Mouse (Mus musculus) layer of hippocampus, adult 2 months (tissue): ENCODE data around the gene Copg2. TPM values are rescaled to one million over a fixed set of nuclear protein-coding genes. Genes with fewer than 3 reads are reported as not detected.

Experiments used
- DNase-seq, 2 experiments: peaks; one replicate each; pipeline ENCODE4 v3.0.0; 2022; ENCODE audit warnings: low spot score in 2 of 2
- H3K27ac ChIP-seq: fragments of 200-600 bp; 2 replicates; pipeline ENCODE4 v1.8.1; 2022
- H3K4me3 ChIP-seq: fragments of 200-600 bp; 2 replicates; pipeline ENCODE4 v1.8.1; 2022; ENCODE audit warnings: mild to moderate bottlenecking
- CTCF ChIP-seq: fragments of 200-600 bp; conservative IDR thresholded peaks from 2 replicates; pipeline ENCODE4 v1.8.1; 2022; ENCODE audit warnings: antibody characterized with exemption, mild to moderate bottlenecking, moderate library complexity
- total RNA-seq, 2 experiments: library from RNA; stranded (reverse); gene quantifications; 2 replicates each; pipeline ENCODE4 v1.2.3; 2021

The Copg2 gene
- total RNA-seq, 2 experiments from 2014 or later = 85.2 to 90.8 TPM

DNA sequence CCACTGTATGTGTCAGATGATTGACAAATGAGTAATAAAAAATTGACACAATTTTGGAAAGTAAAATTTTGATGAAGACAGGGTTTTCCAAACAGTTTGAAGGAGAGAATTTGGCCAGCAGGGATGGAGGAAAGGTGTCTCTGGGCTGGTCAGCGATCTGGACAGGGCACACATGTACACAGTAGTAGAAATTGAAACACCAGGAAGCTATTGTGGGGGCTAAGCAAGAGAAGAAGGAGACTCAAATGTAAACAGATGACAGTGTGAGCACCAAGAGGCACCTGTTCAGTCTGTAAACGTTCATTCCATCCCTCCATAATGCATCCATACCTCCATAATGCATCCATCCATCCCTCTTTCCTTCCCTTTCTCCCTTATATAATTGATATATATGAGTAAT is 145.4 kb downstream of the Copg2 start:
- TF ChIP-seq CTCF = no peak
- DNase-seq = no peak
- Histone ChIP-seq H3K4me3 (no peak overlapping the region), H3K27ac (no peak overlapping the region)

DNA sequence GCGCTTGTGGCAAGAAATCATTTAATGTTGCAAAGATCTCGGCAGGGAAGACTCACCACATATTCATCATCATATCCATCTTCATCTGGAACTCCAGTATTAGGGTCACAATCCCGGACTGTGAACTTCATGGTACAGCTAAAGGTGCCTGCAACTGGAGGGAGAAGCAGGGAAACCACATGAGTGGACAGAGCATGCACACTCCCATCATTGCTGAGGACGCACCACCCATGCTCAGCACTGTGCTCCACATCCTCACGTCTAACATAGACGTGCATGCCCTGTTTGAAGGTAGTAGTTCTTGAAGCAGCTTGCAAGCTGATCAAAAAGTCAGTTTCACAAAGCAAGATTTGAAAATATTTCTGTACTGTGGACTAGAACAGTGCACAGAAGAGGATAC is 146.1 kb downstream of the Copg2 start:
- no peak for TF ChIP-seq CTCF
- DNase-seq = no peak
- no peak overlapping the region for H3K27ac ChIP-seq
- H3K4me3 ChIP-seq = no peak overlapping the region

DNA sequence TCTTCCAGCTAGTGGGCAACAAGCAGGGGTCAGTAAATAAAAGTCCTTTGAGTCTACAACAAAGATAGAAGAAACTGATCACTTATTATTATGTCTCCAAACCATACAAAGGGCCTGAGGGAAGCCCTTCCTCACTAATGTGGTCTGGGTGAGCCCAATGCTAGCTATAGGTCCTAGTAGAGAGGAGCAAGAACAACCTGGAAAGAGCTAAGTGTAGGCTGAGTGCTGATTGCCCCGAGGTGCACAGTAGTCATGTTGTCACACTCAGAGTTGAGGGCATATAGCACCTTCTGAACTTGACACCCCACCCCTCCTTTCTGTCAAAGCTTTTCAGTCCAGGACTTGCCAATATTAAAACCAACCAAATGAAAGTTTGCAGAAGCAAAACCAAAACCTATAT is 146.7 kb downstream of the Copg2 start:
- H3K4me3 ChIP-seq = no peak overlapping the region
- TF ChIP-seq CTCF = no peak
- no peak for DNase-seq
- H3K27ac ChIP-seq = no peak overlapping the region

DNA sequence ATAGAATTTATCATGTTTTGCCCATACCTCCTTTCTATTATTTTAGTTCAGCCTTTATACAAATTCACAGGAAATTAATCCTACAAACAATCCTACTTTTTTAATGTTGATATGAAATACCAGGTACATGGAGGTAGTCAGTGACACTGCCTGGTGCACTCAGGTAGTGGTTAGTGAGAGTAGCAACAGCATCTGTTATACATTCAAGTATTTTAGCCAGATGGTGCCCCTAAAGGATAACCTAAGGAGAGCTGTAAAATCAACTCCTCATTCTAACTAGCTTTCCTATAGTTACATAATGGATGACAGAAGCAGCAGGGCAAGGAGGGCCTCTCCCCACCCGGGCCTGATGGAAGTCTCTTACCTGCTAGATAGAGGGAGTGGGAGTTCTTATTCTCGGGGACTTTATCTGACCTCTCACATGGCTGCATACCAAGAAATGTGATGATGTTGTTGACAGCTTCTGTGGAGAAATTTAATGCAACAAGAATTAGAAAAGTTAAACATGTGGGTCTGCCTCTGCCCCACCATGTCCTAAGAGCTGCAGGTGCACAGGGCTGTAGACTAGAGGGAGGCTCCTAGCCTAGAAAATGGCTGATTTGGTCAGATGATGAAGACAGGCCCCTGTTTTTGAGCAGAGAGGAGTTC is 147.4 kb downstream of the Copg2 start:
- Histone ChIP-seq H3K27ac (no peak overlapping the region), H3K4me3 (no peak overlapping the region)
- TF ChIP-seq CTCF = no peak
- no peak for DNase-seq

DNA sequence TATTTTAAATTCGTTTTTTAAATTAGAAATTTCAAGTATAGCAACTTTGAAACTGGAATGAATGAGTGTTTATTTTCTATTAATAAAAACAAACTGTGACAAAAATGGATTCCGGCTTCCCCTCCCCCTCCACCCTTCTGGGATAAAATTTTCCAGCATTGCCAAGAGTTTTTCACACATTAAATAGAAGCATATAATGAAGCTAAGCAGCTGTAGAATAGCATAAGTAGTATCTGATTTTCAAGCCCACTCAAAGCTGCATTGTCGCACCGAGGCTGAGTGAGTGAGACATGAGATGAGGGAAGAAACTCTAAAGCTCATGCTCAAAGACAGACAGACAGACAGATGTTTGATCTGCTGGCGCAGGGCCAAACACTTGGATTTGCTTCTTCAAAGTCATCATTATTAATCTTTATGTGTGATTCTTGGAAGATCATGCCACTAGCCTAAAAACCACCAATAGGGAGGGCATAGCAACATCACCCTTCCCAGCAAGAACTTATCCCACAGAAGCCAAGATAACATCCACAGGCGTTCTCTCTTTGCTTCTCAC is 148.2 kb downstream of the Copg2 start:
- peak overlapping the region; percentile 2; the same call in 1 of the 2 replicates for H3K27ac ChIP-seq
- no peak for TF ChIP-seq CTCF
- peak; percentile 41 to 47 for DNase-seq
- no peak overlapping the region for H3K4me3 ChIP-seq

DNA sequence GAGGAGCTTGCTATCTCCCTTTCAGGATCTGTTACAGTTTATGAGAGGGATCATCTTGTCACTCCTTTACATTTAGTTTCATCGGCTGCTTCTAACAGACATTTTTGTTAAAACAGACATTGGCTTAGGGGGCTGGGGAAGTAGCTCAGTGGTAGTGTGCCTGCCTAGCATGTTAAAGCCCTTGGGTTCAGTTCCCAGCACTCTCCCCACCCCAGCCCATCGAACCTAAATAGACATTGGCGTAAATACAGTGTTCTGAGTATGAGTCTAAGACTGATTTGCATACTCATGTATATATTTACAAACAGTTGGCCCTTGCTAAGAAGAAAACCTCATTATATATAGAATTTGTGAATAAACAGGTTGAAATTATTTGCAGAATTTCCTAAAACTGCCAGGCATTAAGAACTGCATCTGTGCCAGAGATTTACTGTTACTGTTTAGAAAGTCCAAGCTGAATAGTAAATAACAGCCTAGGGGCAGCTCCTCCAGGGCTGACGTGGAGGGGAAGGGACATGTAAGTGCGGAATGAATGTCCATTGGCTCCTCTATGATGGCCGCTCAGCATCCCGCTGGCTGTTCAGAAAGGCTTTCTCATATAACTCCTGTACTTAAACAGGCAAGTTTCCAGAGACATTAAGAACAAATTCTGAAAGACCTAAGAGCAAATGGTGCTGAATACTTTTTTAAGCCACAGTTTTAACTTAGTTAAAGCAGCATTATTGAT is 148.8 kb downstream of the Copg2 start:
- no peak for TF ChIP-seq CTCF
- H3K27ac ChIP-seq = no peak overlapping the region
- no peak overlapping the region for H3K4me3 ChIP-seq
- DNase-seq = no peak

DNA sequence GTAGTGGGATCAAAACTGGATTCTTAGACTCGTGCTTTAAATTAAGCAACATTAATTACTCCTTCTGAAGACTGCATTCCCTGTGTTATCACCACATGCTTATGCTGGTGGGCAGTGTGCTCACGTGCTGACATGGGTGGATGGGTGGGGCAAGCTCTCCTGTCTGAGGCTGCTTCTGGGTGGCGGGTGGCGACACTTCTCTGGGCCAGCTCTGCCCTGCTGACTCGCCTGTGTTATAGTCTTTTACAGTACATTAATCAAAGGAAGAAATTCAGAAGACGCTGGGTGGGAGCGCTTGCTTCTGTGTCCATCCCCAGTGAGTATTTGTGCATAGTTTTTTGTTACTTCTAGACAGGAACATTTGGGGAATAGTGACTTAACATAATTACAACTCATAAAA is 151.0 kb downstream of the Copg2 start:
- Histone ChIP-seq H3K27ac (no peak overlapping the region), H3K4me3 (no peak overlapping the region)
- no peak for DNase-seq
- TF ChIP-seq CTCF = no peak

DNA sequence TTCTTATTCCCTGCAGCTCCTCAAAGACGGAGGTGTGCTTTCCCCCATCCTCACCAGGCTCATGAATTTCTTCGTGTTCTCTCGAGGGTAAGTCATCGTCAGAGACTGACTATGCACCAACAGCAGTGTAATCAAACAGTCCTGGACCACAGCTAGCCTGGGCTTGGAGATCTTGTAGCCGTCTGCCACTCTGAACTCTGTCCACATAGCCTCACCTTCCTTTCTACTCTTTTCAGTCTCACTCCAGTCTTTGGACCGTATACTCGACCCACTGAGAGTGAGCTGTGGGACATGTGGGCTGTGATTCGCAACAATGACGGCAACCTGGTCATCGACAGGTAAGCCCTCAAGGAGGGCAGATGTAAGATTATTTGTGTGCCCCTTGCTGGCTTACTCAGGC is 151.7 kb downstream of the Copg2 start:
- Histone ChIP-seq H3K4me3 (no peak overlapping the region), H3K27ac (no peak overlapping the region)
- DNase-seq = no peak
- TF ChIP-seq CTCF = no peak

DNA sequence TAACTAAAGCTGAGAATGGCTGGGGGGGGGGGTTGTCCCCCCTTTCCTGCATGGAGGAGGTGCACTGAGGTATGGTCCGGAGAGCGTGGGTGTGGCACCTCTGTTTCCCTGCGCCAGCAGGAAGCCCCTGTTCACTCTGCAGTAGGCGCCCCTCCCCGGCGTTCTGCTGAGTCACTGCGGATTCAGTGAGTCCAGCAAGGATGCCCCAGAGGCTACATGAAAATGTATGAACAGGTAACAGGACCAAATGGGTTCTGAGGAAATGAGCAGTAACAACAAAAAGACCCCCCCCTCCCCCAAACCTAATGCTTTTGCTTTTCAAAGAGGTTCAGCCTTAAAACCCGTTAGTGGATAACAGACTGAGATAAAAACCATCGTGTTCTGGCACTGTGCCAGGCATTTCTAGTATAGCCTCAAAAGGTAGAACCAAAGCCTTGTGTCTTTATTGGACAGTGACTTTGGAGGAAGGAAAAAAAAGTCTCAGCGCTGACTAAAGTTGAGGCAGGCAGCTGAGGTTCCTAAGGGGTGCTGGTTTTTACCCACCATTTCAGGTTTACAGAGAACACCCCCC is 157.3 kb downstream of the Copg2 start:
- no peak for TF ChIP-seq CTCF
- Histone ChIP-seq H3K4me3 (peak overlapping the region; percentile 61), H3K27ac (0 out of 2 replicates have a peak overlapping the region, but pooled peaks have one; percentile 7)
- no peak for DNase-seq

DNA sequence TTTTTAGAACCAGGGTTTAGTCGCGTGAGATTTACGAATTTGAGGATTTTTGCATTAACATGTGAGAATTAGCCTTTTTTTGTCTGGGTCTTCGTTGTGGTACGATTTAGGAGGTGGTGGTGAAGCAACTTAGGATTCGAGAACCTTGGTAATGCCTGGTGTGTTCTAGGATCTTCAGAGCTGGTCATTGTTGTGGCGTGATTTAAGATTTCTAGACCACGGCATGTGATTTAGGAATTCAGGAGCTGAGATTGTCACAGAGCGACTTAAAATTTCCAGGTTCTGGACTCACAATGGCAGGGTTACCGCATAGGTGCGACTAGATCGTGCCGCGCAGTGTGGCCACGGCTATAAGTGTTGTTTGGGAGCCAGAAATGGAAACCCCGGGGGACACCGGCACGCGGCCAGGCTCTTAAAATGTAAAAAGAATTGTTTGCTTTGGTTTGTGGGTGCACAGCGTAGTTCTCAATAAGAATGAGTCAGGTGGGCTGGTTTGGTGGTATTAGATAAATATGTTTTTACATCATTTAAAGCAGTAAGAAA is 158.1 kb downstream of the Copg2 start:
- no peak for TF ChIP-seq CTCF
- Histone ChIP-seq H3K27ac (peak overlapping the region; percentile 82), H3K4me3 (peak overlapping the region; percentile 61)
- DNase-seq = no peak

DNA sequence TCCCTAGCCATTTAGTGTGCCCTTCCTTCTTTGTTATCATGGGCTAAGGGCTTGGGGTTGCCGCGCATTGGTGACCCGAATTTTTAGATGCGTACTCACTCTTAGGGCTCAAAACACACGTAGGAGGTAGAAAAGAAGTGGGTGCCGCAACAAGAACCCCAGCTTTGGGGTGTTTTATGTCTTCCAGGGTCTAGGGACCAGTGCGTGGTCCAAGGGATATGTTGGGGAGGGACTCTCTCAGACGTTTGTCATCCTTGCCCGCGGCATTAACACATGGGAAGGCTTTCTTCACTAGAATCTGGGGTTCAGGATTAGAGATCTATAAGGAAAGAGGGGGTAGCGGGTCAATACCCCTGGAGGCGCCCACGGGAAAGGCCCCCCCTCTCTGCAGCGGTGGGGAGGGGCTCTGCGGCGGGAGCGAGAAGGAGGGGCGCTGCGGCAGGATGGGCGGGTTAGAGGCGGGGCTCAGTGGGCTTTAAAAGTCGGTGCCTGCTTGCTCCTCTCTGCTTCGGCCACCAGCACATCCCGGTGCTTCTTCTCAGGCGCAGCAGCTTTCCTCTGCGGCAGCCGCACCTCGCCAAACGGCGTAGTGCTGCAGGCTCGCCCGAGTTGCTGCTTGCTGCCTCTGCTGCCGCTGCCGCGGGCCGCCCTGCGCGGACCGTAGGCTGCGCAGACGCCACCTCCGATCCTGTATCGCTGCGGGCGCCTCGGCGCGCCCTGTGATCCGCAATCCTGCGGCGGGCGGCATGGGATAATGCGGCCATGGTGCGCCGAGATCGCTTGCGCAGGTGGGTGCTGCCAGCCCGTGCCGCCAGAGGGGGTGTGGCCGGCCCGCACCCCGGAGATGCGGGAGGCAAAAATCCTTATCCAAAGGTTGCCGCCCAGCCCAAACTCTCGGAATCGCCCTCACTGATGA is 158.8 kb downstream of the Copg2 start:
- Histone ChIP-seq H3K27ac (peak overlapping the region; percentile 82), H3K4me3 (peak overlapping the region; percentile 61)
- TF ChIP-seq CTCF = peak; percentile 52
- peak; percentile 69 to 70 for DNase-seq

DNA sequence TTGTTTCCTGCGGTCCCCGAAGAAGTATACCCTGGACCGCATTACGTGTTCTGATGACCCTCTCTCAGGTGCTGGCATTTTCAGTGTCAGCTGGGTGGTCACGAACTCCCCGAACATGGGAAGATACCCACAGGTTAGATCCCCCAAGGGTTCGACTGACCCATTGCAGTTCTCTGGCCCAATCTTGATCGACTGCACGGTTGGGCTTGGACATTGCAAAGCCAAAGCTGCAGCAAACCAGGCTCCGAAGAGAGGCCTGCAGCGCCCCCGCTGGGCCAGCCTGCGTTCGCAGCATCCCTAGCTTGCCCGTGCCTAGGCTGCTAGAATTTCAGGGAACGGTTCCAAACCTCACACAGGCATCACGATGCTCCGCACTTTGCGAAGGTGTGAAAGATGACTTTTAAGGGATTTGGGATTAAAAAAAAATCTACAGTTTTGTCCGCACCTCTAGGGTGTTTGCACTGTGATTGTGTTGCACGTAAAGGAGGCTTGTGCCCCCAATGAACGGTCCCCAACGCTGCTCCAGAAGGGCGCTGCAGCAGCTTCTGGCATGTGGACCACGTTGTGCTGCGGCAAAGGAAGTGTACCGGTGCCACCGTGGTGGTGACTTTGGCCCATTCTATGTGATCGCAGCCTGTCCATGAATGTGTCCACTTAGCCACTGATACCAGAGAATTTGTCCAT is 159.6 kb downstream of the Copg2 start:
- DNase-seq = peak; percentile 63 to 71
- H3K27ac ChIP-seq = peak overlapping the region; percentile 82
- peak; percentile 79 for TF ChIP-seq CTCF
- peak overlapping the region; percentile 61 for H3K4me3 ChIP-seq
